7 mouse cellular contexts compared by ENCODE assay signal in genomic region chr5:108433804-108434587, GRCm38 (mm10). TPM values are rescaled to one million over a fixed set of nuclear protein-coding genes. Genes with fewer than 3 reads are reported as not detected.
DNase-seq lines count a peak whose midpoint lies in the region; ATAC-seq and TF ChIP-seq lines count a peak whose summit lies in the region.

Gene Atp5k (minus strand): TSS chr5:108434448.

- no peaks in the 10 kb centered on the region for H3K27me3 ChIP-seq in embryonic facial prominence, embryonic 12.5 days
- no peaks in the 10 kb centered on the region for H3K27me3 ChIP-seq in kidney, adult 2 months (replicated peaks; ENCODE audit: control insufficient read depth, insufficient read depth, low read length)
- H3K27me3 ChIP-seq in limb, embryonic 12.5 days, result peaks cover 13% of the 10 kb centered on the region
- 0 out of 2 replicates have a peak, but pooled peaks cover 6% of the 10 kb centered on the region for H3K27me3 ChIP-seq in midbrain, embryonic 15.5 days (replicated peaks)
- no peaks in the 10 kb centered on the region for H3K27me3 ChIP-seq in spleen, adult 2 months (ENCODE audit: control insufficient read depth, insufficient read depth, low read length)

- no peaks in the 10 kb centered on the region for H3K9me3 ChIP-seq in embryonic facial prominence, embryonic 12.5 days
- no peaks in the 10 kb centered on the region for H3K9me3 ChIP-seq in limb, embryonic 12.5 days
- no peaks in the 10 kb centered on the region for H3K9me3 ChIP-seq in midbrain, embryonic 15.5 days

- H3K4me2 ChIP-seq in embryonic facial prominence, embryonic 12.5 days (replicated peaks), result peak within 1 kb of the TSS; percentile 79
- peak within 1 kb of the TSS; percentile 90 for H3K4me2 ChIP-seq in limb, embryonic 12.5 days
- peak within 1 kb of the TSS; percentile 87 for H3K4me2 ChIP-seq in midbrain, embryonic 15.5 days

- peak within 1 kb of the TSS; percentile 89 for H3K9ac ChIP-seq in embryonic facial prominence, embryonic 12.5 days
- H3K9ac ChIP-seq in limb, embryonic 12.5 days (replicated peaks), result peak within 1 kb of the TSS; percentile 89
- peak within 1 kb of the TSS; percentile 81 for H3K9ac ChIP-seq in midbrain, embryonic 15.5 days

- DNase-seq in adrenal gland, postnatal 25 days, result peak; percentile 94
- DNase-seq in heart, adult 18-20 months, result peak; percentile 94 to 97
- DNase-seq in kidney, adult 2 months, result peak; percentile 97
- DNase-seq in spleen, adult 2 months (ENCODE audit: low read depth in 1 of 2, low spot score in 2 of 2), result peak; percentile 85 to 92

- ATAC-seq in embryonic facial prominence, embryonic 12.5 days (ENCODE audit: insufficient number of reproducible peaks, insufficient read depth, low FRiP score, low TSS enrichment), result peak; percentile 68
- peak; percentile 82 for ATAC-seq in limb, embryonic 12.5 days (ENCODE audit: insufficient number of reproducible peaks, insufficient read depth, low FRiP score, low TSS enrichment, low read depth)
- peak; percentile 92 for ATAC-seq in midbrain, embryonic 15.5 days (replicated peaks)

- peak within 1 kb of the TSS; percentile 96 for H3K4me3 ChIP-seq in embryonic facial prominence, embryonic 12.5 days
- peak within 1 kb of the TSS; percentile 84 for H3K4me3 ChIP-seq in kidney, adult 2 months (ENCODE audit: insufficient read depth, low read depth, low read length)
- H3K4me3 ChIP-seq in limb, embryonic 12.5 days (replicated peaks), result peak within 1 kb of the TSS; percentile 82
- peak within 1 kb of the TSS; percentile 81 for H3K4me3 ChIP-seq in midbrain, embryonic 15.5 days
- H3K4me3 ChIP-seq in spleen, adult 2 months (ENCODE audit: extremely low read depth, insufficient read depth, insufficient read length), result peak within 1 kb of the TSS; percentile 99

- H3K4me1 ChIP-seq in embryonic facial prominence, embryonic 12.5 days, result peaks cover 7% of the 10 kb centered on the region
- peaks cover 11% of the 10 kb centered on the region; the same call in 1 of the 2 replicates for H3K4me1 ChIP-seq in kidney, adult 2 months (ENCODE audit: control insufficient read depth, insufficient read depth, low read length)
- peaks cover 11% of the 10 kb centered on the region for H3K4me1 ChIP-seq in limb, embryonic 12.5 days (replicated peaks)
- peaks cover 17% of the 10 kb centered on the region for H3K4me1 ChIP-seq in midbrain, embryonic 15.5 days
- H3K4me1 ChIP-seq in spleen, adult 2 months (ENCODE audit: control insufficient read depth, insufficient read depth, insufficient read length), result peaks cover 7% of the 10 kb centered on the region; the same call in 1 of the 2 replicates

- under 1% methylated on average over 42 of the region's 42 CpGs for WGBS in embryonic facial prominence, embryonic 12.5 days
- under 1% methylated on average over 42 of the region's 42 CpGs for WGBS in kidney, adult 2 months
- WGBS in limb, embryonic 12.5 days, result under 1% methylated on average over 42 of the region's 42 CpGs
- under 1% methylated on average over 42 of the region's 42 CpGs for WGBS in midbrain, embryonic 15.5 days
- WGBS in spleen, adult 2 months, result 1% methylated on average over 42 of the region's 42 CpGs

- H3K27ac ChIP-seq in embryonic facial prominence, embryonic 12.5 days, result no peak within 1 kb of the TSS
- peak within 1 kb of the TSS; percentile 66 for H3K27ac ChIP-seq in kidney, adult 2 months (ENCODE audit: insufficient read depth, low read depth, low read length)
- 0 out of 2 replicates have a peak within 1 kb of the TSS, but pooled peaks have one; percentile 23 for H3K27ac ChIP-seq in limb, embryonic 12.5 days
- H3K27ac ChIP-seq in midbrain, embryonic 15.5 days, result peak within 1 kb of the TSS; percentile 39; the same call in 1 of the 2 replicates
- no peak within 1 kb of the TSS; the same call in 1 of the 2 replicates for H3K27ac ChIP-seq in spleen, adult 2 months (ENCODE audit: insufficient read depth, low read length)

- peak; percentile 87 for TF ChIP-seq CTCF in kidney, adult 2 months (conservative IDR thresholded peaks at IDR 0.05; ENCODE audit: insufficient read depth, insufficient read length, low read depth, low read length)
- TF ChIP-seq CTCF in spleen, adult 2 months (IDR thresholded peaks at IDR 0.05; ENCODE audit: extremely low read depth, insufficient read depth, insufficient read length, insufficient replicate concordance), result peak; percentile 78

- H3K36me3 ChIP-seq in embryonic facial prominence, embryonic 12.5 days, result peaks cover 18% of the 10 kb centered on the region
- no peaks in the 10 kb centered on the region for H3K36me3 ChIP-seq in kidney, adult 2 months (ENCODE audit: control insufficient read depth, insufficient read depth, low read length)
- peaks cover 36% of the 10 kb centered on the region for H3K36me3 ChIP-seq in limb, embryonic 12.5 days
- H3K36me3 ChIP-seq in midbrain, embryonic 15.5 days (replicated peaks), result peaks cover 24% of the 10 kb centered on the region; the same call in 1 of the 2 replicates
- H3K36me3 ChIP-seq in spleen, adult 2 months (ENCODE audit: control insufficient read depth, insufficient read depth, low read length), result peaks cover 4% of the 10 kb centered on the region

- TF ChIP-seq POLR2A in kidney, adult 2 months (IDR thresholded peaks at IDR 0.05; ENCODE audit: low read depth, low read length), result peak; percentile 69
- peak; percentile 41 for TF ChIP-seq POLR2A in spleen, adult 2 months (IDR thresholded peaks at IDR 0.05; ENCODE audit: low read depth, low read length)

RNA-seq across cellular contexts. Expression of gene Atp5k, which starts in this region (rescaled TPM):
- total RNA-seq in adrenal gland, postnatal 25 days (2021), result 347 and 535 TPM in 2 replicates
- polyA plus RNA-seq in embryonic facial prominence, embryonic 12.5 days (2016; fragmentation: Nextera tagmentation; extraction: Ambion mirVana), result 453 and 457 TPM in 2 replicates
- total RNA-seq in heart, adult 18-20 months (2021), result 1,000 to 10,000 TPM; 1,085 to 1,145 TPM
- polyA plus RNA-seq in kidney, adult 2 months (2012; rRNA removed), result 103 and 172 TPM in 2 replicates
- polyA plus RNA-seq in limb, embryonic 12.5 days (2016; fragmentation: Nextera tagmentation; extraction: Ambion mirVana), result 475 and 510 TPM in 2 replicates
- 358 and 373 TPM in 2 replicates for polyA plus RNA-seq in midbrain, embryonic 15.5 days (2015; fragmentation: Nextera tagmentation; extraction: Ambion mirVana)
- polyA plus RNA-seq in spleen, adult 2 months (2012; rRNA removed), result 18.3 and 18.7 TPM in 2 replicates

Comparison
In these comparisons a context has a peak if more than half of its experiments do, and no peak if none do; other contexts are left out.
1. H3K27ac ChIP-seq: peak in kidney, adult 2 months (single experiment), limb, embryonic 12.5 days (single experiment) and midbrain, embryonic 15.5 days (single experiment); none in embryonic facial prominence, embryonic 12.5 days (single experiment) and spleen, adult 2 months (single experiment).
2. Peak in every context shown above with its lines, with median percentiles within 50 percentile points of each other: DNase-seq, ATAC-seq, H3K4me2 ChIP-seq, H3K4me3 ChIP-seq and H3K9ac ChIP-seq.